Mouse (Mus musculus) heart, adult 9 months (tissue): ENCODE measurements around the gene Wdr72.
A peak's percentile ranks its signal among the peaks of the same experiment; 100 is the strongest.

Source experiments
- DNase-seq, 2 experiments: peaks; one replicate each; pipeline ENCODE4 v3.0.0; 2022; ENCODE audit warnings: low spot score in 2 of 2

Wdr72 gene

DNA sequence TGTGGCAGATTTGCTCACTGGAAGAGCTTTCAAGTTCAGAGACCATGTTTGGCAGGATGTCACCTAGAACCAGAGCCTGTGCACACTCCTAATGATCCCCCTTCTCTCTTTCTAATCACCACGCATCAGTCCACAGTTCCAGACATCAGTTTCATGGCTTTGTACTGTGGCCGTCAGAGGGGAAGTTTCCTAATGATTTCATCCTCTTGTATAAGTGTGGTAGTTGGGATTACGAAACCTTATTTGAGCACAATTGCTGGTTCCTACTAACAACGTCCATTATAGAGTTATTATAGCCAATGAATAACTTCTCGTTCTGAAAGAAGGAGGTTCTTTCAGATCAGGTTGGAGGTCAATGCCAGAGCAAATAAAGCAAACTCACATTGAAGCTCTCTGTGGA lies 131.1 kb downstream of the Wdr72 start:
- no peak for DNase-seq

DNA sequence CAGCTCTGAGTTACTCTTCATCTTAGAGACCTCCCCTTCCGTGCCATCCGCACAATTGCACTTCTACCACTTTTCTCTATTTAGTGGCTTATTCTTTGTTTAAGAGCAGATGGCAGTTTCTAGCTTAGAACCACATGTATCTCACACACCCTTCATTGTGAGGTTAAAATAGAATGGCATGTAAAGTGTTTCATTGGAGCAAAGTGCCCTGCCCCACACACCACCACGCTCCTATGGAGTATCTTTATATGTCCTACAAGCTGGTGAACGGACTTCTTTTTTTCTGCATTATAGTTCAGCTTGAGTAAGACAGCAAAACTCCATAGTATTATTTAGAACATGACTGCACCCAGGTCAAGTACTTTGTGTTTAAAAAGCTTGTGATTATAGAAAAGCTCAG lies 137.9 kb downstream of the Wdr72 start:
- no peak for DNase-seq

DNA sequence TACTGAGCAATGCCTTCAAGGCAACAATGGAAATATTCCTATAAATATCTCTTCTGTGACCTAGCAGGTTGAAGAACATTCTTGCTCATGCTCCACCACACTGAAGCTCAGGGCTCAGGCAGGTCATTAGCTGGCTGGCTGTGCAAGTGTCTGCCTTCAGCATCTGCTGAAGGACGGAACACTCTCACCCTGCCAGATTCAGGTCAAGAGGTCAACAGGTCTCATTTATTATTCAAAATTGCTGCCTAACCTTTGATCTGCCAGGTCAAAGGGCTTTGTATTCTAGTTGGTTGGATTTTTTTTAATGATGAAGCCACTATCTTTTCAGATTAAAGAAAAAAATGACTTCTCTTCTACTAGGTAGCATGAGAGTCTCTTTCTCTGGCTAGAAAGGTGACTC lies 139.3 kb downstream of the Wdr72 start:
- DNase-seq: no peak

DNA sequence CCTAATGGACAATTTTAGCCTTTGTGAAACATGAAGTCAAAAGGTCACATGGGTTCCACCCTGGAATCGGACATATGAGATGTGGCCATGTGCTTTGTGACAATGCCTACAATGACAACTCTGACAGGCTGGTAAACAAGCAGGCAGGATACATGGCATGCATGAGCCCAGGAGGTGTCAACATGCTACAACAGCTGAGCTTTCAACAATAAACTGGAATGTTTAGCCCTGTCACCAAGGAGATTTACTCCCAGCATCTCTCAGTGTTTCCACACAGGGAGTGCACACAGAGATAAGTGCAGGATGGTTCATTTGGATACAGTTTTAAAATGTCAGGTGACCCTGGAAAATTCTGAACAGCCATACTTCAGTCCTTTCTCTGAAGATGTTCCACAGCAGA lies 140.4 kb downstream of the Wdr72 start:
- DNase-seq: no peak

DNA sequence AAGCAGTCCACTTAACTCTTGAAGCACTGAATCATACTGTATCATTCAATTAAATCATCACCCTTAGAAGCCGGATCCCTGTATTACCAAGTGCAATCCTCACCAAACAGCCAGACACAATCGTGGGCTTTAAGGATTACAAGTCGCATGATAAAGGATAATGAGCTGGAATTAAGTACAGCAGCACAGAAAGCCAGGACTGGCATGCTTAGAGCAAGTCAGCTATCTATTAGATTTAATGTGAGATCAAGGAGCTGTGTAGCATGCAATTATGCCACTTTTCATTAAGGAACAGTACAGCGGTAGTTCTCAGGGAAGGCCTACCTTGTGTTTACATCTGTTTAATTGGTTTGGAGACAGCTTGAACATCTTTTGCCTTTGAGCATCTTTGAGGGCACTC lies 148.2 kb downstream of the Wdr72 start:
- no peak for DNase-seq

DNA sequence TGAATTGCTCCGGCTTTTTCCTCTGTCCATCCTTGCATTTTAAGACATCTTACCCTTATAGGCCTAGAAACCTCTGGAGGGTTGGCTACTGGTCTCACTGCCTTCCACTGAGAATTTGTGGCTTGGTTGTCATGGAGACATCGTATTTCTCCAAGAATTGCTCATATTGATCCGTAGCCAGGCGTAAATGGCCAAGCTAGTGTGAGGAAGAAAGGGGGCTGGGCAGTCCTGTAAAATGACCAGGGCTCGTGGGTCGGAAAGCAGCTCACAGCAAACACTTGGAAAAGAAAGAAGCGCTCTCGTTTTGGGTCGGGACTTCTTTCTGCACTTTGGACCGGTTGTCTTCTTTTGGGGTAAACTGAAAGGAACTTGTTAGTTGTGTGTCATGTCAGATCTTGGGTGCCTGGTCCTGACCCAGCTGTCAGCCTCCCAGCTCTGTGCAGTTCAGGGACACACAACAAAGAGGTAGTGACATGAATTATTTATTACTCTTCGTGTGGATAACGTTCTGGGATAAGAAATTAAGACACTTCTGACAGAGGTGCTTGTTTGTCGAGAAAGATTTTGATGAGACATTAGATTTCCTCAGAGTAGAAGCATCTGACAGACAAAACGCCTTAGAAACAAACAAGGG lies 167.7 kb downstream of the Wdr72 start:
- DNase-seq: no peak

DNA sequence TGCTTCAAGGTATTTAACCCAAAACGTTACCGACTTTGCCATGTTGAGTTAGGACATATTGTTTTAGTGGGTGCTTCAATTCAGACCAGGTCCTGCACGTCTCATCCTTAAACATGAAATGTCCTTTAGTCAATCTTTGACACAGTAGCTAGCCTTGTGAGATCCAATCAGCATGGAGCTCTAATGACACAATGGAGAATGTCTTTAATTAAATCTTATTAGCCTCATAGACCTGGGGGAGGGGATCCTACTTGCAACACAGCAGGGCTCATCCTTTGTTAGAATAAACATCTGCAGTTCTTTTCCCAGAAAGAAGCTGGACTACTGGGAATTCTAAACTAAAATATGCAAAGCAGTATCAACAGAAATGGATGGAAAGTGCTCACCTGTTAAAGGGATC lies 171.9 kb downstream of the Wdr72 start:
- DNase-seq: no peak

DNA sequence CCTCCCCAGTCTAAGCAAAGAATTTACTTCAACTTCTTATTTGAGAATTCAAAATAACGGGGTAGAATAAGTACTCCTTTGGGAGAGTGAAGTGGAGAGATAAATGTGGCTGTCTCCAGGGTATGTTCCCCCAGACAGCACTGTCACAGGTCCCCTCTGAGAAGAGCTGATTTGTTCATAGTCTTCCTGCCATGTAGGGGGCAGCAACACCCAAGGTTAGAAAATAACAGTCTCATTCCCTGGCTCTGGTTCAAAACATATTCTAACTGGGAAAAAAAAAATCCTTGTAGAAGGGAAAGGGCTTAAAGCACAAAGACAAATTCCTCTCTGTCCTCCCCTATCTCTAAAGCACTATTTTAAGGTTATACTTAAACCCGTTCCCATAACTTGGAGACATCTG lies 176.1 kb downstream of the Wdr72 start:
- no peak for DNase-seq

DNA sequence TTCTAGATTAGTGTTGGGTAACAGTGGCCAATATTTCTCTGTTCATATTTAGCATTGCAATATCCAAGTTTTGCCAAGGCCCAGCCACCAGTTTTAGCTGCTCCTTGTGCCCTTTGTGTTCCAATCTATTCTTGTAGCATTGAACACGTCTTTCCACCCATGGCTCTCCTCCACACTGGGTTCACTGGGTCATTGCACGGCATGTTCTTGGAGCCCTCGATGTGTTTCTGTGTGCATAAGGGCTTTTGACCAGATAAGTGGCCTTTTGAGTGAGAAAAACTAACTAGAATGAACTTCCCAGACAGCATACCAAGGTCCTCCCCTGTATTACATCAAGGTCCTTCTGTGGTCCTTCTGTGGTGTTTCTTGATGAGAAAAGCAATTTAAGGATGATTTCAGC lies 184.3 kb downstream of the Wdr72 start:
- peak in 1 of 2 experiments; percentile 8 for DNase-seq

DNA sequence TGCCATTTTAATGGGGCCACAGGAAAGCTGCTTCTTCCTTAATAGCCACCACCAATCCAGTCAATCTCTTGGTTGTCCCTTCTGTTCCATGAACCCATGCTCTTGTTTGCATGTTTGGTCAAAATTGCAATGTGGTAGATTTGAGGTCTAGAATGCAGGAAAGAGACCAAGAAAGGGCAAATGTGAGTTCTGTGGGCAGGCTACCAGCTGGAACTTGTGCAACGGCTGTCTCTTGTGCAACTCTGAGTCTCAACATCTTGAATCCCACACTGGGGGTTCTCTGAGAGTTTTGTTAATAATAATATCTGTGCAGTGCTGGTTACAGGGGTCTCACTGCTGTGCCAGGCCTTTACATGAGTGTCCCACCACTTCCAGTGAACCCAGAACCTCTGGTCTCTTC lies 208.6 kb downstream of the Wdr72 start:
- peak in 1 of 2 experiments; percentile 14 for DNase-seq

DNA sequence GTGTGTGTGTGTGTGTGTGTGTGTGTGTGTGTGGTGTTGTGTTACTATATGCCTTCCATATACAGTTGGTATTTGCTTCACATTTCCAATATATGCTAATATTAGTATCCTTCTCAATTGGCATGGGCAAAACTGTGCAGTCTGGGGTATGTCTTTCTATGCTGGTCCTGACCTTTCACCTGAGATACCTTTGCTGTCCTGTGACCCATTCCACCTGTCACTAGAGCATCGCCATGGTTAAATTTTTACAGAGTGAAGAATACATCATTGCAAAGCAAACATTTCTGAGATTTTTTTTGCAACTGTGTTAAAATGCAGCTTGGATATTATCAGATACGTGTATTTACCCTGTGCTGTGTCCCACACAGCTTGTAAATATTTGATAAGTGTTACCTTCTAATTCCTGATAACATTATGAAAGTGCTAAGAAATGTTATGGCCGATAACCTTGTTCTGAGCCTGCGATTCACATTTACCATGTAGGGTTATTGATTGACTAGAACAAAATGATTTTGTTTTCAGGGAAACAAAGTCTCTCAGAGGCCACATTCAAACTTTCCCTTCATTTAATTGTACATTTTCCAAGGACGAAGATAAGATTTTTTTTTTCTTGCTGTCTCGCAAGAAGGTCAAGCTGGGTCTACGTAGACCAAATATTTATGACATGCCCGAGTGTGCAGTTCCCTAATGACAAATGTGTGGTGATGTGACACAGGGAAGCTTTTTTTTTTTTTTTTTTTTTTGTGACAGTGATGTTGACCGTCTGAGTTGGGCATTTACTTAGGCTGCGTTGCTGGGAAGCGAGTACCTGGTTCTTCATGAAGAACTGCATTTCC lies 214.2 kb downstream of the Wdr72 start:
- DNase-seq: no peak

DNA sequence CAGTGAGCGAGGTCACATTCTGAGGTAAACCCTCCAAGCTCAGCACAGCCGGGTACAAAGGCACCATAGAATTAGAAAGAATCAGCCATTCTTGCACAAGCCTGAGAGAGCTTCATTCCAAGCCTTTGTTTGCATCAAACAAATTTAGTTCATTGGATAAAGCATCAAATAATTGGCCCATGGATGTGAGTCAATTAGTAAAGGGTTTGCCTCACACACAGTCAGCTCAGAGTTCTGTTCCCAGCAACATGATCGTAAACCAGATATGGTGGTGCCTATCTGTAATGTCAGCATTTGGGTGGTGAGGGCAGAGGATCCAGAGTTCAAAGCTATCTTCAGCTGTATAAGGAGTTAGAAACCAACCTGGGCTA lies 214.8 kb downstream of the Wdr72 start:
- DNase-seq: no peak

DNA sequence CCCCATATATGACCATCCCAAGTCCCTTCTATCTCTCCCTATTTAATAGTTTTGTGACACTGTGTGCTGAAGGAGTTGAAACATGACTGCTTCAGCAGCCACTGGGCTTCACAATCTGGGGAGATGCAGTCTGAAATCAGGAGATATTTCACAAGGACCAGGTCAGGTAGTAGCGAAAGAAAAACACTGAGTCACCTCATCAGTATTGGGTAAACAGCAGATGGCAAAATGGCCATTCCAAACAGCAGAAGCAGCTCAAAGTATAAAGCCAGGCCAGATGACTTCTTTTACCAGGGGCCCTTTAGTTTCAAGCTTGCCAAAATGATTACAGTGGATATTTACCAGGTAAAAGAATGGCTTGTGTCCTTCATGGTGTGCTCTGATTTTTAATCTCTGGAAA lies 215.8 kb downstream of the Wdr72 start:
- DNase-seq: no peak

DNA sequence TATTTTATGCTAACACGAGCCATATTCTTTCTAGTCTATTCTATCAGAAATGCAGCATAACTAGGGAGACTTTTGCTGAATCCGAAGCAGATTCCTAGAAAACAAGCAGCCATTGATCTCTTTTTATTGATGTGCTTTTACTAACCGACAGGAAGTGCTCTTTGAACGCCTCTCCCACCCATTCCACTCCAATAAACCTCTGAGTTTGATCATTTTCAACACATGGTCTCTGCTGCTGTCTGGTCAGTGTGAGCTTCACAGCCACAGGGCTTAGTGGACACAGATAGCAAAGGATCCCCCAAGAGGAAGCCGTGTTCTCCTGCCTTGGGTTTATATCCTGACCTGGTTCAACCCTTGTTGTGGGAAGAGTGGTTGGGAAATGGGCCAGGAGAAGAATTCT lies 218.7 kb downstream of the Wdr72 start:
- DNase-seq: no peak

DNA sequence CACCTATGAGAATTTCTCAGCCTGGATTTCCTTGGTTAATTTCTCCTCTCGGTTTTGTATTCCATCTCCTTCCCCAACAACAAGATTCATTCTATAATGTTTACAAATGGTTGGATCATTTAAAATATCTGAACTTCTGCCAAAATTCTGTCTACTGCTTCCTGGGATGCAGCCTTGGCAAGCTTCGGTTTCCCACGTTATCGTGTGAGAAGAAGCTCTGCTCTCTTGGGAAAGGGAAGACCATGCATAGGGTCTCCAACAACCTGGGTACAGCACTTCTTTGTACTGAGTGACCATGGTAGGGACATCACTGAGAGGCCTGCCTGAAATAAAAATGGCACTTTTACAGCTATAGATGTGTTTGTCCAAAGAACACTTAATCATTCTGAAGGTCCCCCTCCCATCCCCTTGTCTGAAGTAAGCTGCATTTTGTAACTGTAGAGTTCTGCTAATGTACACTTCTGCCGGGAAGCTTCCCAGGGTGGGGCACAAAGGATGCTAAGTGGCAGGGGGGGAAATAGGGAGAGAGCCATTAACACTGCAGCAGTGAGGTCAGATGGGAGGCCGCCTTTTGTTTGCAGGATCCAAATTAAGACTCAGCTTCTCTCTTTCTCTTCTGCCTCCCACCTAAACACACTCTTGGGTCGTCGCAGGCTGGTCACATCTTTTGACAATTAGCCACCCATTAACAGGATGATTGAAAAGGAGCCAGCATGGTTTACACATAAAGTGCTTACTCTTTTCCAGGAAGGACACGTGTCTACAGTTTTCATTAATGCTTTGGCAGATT lies 220.7 kb downstream of the Wdr72 start:
- DNase-seq: no peak

DNA sequence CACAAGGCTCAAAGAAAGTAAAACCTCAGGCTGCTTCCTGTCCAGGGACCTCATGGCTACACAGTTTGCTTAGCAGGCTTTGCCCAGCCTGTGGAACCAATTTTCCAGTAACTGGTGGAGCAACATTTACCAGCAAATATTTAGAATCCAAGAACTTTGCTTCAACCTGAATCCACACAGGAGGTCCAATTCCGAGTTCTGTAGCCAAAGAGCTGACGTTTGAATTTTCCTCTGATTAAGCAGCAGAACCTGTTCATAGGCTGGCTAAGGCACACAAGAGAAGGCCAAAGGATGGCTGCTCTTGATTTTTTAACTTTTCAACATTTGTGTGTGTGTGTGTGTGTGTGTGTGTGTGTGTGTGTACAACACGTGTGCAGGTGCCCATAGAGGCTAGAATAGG lies 222.2 kb downstream of the Wdr72 start:
- no peak for DNase-seq
